Mouse (Mus musculus): ENCODE results near the gene Col1a2.
A peak's percentile ranks its signal among the peaks of the same experiment; 100 is the strongest.

Col1a2 gene

DNA sequence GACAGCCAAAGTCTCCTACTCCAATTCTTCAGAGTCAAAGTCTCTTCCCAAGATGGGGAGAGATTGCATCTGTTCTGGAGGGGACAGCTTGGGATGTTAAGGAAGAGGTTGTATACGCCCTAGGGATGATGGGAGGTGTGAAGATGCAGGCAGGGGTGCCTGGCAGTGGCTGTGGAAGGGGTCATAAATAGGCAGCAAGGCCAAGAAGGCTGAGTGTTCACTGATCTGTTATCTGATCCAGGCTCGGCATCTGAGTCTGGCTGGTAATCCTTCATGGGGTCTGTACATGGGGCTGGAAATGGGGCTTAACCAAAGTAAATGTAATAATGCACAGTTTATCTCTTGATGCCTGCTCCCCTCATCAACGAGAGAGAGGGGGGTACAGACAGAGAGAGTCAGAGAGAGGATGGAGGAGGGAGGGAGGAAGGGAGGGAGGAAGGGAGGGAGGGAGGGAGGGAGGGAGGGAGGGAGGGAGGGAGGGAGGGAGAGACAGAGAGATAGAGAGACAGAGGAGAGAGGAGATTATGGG is at the start of gene Col1a2:
Gene Col1a2, plus strand, starts transcription at position 212 of the 529 bp plus-strand sequence.
- no peak for DNase-seq (ENCODE audit: low spot score)

DNA sequence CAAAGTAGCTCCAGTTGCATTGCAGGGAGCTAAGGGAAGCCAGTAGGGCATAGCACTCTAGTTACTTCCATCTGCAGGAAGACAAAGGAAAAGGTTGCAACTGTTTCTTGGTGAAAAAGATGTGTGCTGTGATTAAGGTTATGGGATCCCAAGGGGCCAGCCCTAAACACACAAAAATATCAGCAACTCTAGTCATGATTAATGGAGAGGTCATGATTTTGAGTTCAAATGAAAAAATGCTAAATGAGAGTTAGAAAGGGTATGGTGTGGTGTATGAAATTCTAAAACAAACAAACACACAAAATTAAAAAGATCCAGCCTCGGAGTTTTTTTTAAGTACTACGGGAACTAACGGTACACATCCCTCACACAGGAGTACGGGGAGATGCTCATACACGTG is 49.1 kb upstream of the Col1a2 start:
- no peak for DNase-seq (ENCODE audit: low spot score)

DNA sequence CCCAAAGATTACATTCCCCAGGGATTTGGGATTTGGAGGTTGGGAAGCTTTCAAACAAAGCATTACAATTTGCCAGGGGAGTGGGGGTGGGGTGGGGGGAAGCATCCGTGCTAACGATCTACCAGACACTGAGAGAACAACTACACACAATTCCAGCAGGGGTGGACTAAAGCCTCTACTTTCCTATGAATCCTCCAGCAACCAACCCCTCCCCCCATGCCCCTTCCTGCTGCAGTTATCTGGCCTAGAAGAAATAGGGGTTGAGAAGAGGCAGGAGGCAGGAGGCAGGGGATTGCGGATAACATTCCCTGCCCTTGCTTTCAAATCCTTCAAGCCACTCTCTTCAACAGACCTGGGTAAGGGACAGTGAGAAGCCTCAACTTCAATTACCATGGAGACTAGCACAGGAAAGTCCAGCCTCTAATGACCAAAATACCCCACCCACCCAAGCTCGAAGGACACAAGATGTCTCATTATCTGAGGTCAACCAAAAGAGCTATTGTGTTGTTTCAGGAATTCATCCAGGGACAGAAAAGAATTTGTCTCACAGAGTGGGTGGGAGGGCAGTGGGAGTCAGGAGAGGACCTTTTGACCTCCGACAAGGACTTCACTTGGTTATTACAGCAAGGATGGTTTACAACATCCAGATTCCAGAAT is 48.5 kb upstream of the Col1a2 start:
- no peak for DNase-seq (ENCODE audit: low spot score)

- DNase-seq (ENCODE audit: low spot score), result no peak
These were observed 47.7 kb upstream of the Col1a2 start for GRCm38 (mm10) chr6:4456691-4457447.

DNA sequence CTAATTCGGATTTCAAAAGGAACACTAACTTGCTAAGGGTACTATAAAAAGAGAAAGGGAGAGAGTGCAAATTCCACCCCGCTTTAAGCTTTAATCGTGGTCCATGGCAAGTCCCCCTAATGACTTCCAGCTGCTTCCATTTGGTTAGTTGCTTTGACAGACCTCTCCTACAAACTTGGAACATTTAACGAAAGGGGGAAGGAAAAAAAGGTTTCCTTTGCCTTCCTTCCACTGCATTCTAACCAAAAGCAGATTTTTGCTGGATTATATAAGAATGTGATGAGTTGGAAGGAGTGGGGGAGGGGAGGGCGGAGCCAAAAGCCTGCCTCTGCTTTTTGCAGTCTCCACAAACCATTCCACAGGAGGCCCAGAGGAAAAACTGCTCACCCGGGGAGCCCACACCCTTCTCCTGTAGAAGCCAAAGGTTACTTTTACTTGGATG is 47.0 kb upstream of the Col1a2 start:
- no peak for DNase-seq (ENCODE audit: low spot score)

- DNase-seq (ENCODE audit: low spot score), result no peak
These were observed 39.3 kb upstream of the Col1a2 start for GRCm38 (mm10) chr6:4465320-4465719.

GRCm38 (mm10) chr6:4483577-4483936 is 21.1 kb upstream of the Col1a2 start:
- DNase-seq (ENCODE audit: low spot score), result no peak

DNA sequence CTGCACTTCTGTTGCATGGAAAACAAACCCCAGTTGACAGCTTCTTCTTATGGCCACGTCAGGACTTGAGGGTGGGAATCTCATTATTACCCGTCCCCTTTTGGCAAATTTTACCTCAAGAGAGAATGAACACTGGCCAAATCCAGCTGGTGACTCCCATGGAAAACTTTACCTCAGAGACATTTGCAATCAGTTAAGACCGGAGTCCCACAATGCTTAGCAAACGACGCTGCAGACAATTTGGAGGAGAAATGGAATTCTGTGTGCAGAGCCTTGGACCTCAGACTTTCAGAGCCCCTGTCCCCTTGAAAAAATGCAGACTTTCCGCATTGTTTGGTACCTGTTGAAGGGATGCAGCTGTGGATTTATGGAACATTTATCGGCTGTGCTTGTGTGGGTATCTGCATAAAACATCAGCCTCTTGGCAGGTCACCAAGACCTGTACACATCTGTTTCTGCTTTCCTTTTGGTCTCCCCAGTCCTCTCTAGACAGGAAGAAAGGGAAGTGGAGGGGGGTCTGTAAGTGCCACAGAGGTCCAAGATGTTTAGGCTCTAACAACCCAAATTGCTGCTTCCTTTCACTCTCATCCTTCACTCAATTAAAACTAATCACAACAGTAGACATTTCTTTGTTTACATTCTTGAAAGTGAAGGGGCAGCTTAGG is 20.5 kb upstream of the Col1a2 start:
- no peak for DNase-seq (ENCODE audit: low spot score)

- DNase-seq (ENCODE audit: low spot score), result no peak
These were observed 16.3 kb upstream of the Col1a2 start for GRCm38 (mm10) chr6:4488349-4488748.

- no peak for DNase-seq (ENCODE audit: low spot score)
These were observed 15.6 kb upstream of the Col1a2 start for GRCm38 (mm10) chr6:4488966-4489365.

DNA sequence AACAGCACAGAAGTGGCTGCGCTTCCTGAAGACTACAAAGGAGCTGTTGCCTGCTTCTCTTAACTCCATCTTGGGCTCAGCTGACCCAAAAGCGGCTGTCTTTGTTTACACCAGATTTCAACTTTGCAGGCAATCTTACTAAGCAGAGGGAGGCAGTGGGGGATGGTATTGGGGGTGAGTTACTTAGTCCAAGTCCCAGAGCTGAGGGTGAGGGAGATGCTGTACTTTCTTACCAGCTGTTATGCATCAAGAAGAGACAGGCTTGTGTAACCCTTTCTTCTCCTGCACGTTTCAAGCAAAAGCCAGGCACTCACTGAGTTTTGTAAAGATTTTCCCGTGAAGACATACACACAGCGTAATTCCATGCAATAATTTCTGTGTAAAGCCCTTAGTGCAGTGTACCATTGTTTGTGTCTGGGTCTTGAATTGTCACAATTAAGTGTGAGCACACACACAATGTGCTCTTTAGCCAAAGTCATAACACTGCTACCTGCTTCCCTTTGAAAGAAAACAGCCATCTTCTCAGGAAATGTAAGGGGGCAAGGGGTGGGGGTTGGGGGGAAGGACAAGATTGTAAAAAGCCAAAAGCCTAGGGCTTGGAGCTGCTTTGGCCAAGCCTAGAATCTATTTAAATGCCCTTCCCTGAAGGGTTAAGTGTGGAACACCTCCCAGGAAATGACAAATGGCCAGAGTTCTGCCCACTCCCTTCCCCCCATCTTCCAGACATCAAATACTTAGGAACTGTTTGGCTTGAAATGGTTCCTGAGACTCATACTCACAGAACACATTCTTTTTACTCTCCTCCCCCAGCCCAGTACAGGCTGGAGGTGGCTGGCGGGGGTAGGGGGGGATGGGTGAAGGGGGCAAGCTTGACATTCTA is 15.0 kb upstream of the Col1a2 start:
- no peak for DNase-seq (ENCODE audit: low spot score)

DNA sequence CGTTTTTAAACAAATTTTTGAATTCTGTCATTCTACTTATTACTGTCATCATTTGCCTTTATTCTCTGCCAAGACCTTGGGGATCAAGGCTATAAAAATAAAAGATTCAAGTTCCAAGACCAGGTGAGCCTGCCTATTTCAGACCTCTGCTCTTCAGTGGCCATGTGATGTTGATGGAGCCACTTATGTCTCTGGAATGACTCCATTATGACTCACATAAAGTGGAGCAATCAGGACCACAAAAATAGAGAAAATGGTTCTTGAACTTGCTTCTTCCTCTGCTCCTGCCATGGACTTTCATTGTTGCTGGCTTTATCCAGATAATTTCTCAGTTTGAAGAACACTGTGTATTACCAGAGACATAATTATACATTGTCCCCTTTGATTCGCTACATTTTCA is 10.9 kb upstream of the Col1a2 start:
- no peak for DNase-seq (ENCODE audit: low spot score)

GRCm38 (mm10) chr6:4496428-4496827 is 8.2 kb upstream of the Col1a2 start:
- no peak for DNase-seq (ENCODE audit: low spot score)

DNA sequence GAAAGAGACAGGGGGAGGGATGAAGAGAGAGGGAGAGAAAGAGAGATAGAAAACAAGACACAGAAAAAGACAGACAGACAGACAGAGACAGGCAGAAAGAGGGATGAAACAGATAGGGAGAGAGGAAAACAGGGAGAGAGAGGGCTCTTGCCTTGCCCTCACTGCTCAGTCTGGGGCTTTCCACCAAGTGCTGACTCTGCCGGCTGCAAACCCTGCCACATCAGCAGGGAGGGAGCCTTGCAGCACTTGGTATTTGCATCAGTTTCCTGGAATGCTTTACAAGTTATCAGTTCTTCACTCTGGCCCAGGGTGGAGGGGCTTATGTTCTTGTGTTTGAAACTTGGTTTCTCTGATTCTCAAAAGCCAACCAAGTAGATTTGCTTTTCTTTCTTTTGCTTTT is 1.5 kb upstream of the Col1a2 start:
- DNase-seq (ENCODE audit: low spot score), result no peak

- DNase-seq (ENCODE audit: low spot score), result no peak
These were observed 764 bp downstream of the Col1a2 start for GRCm38 (mm10) chr6:4505158-4505997.

- peak; percentile 3 for DNase-seq (ENCODE audit: low spot score)
These were observed 1.5 kb downstream of the Col1a2 start for GRCm38 (mm10) chr6:4506106-4506505.

GRCm38 (mm10) chr6:4506791-4507190 is 2.2 kb downstream of the Col1a2 start:
- no peak for DNase-seq (ENCODE audit: low spot score)

DNA sequence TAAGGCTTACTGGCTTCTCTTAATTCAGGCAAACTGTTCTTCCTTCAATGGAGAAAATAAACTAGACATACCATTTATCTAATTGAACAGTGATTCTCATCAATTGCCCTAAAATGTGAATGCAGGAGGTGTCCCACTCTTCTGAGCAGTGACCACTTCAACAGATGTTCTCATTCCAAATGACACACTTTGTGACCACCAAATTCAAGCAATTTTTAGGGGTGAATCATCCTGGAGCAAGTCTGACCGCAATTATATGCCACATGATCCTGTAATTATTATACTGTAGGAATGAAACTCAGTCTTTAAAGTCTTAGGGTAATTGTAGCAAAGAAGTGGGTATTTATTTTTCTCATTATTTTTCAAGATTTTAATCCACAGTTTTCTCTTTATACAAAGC is 2.7 kb downstream of the Col1a2 start:
- no peak for DNase-seq (ENCODE audit: low spot score)

- DNase-seq (ENCODE audit: low spot score), result no peak
These were observed 3.7 kb downstream of the Col1a2 start for GRCm38 (mm10) chr6:4508279-4508678.

DNA sequence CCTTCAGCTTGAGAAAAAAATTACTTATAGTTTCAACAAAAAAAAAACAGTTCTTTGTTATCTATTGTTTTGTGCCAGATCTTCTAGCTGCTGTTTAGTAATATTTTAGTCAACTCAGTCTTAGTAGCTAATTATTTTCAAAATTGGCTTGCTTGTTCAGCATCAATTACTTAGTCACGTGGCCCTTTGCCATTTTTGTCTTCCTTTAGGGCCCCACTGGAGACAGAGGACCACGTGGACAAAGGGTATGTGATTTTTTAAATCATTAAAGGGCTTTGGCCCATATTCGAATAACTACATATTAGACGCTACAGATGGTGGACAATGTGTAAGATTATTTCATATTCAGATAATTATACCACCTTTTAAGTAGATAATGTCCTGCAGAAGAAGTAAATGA is 4.8 kb downstream of the Col1a2 start:
- DNase-seq (ENCODE audit: low spot score), result no peak

DNA sequence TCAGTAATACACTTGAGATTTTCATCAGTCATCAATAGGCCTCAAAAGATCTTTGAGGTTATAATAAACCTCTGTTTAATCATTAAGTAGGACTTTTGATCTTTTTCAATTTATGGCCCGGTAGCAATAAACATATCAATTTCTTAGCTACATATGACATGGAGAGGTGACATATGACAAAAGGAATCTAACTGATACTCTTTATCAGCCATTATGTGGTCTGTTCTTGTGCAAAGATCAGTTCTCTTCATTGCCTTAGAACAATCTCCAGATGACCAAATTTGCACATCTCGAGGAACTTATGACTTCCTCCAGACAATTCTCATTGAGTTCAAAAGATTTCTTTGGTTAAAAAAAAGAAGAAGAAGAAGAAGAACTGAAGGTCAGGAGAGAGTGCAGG is 10.1 kb downstream of the Col1a2 start:
- DNase-seq (ENCODE audit: low spot score), result no peak
